ENCODE assay signal across 9 mouse cellular contexts in the genomic region with DNA sequence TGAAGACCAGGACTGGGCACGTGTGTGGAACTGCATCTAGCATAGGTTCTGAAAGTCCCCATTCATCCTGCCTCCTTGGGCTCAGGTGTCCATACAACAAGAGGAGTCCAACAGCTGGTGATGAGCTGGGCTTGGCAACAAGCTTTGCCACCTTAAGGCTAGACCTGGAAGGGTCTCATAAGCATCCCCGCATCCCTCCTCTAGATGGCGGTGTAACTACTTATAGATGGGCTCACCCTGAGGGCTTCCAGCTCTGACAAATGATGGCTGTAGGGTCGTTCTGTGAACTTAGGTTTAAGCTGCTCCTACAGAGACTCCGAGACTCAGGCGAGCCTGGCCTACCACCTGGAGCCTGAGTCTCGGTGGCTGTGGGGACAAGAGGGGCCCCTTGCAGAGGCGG. TPM values are rescaled to one million over a fixed set of nuclear protein-coding genes. Genes with fewer than 3 reads are reported as not detected.
DNase-seq lines count a peak whose midpoint lies in the region; ATAC-seq and TF ChIP-seq lines count a peak whose summit lies in the region.
"Had no signal": no experiment of that assay in that cellular context is flagged by ENCODE, and none has a peak within 500 bp of the region (broad histone marks: within the 10 kb centered on the region; RNA-seq: fewer than 3 reads in every experiment).

No protein-coding gene starts in this region.

- 22% methylated on average over 8 of the region's 8 CpGs for whole genome bisulfite sequencing in hindbrain, postnatal 0 days
- 32% methylated on average over 8 of the region's 8 CpGs for WGBS in hindbrain, embryonic 13.5 days
- WGBS in kidney, embryonic 16.5 days, result 32% methylated on average over 8 of the region's 8 CpGs

- no peaks in the 10 kb centered on the region for H3K79me2 ChIP-seq in MEL (ENCODE audit: control insufficient read depth, insufficient read depth, low read length, poor library complexity)

- H3K4me2 ChIP-seq in hindbrain, postnatal 0 days (ENCODE audit: low read depth, low read length), result no peak overlapping the region
- H3K4me2 ChIP-seq in hindbrain, embryonic 13.5 days, result no peak overlapping the region
- H3K4me2 ChIP-seq in kidney, embryonic 16.5 days (replicated peaks; ENCODE audit: low read depth, low read length), result no peak overlapping the region
- H3K4me2 ChIP-seq: neural tube, embryonic 12.5 days had no signal

- no peak overlapping the region for H3K9ac ChIP-seq in hindbrain, postnatal 0 days (replicated peaks; ENCODE audit: low read length)
- no peak overlapping the region for H3K9ac ChIP-seq in hindbrain, embryonic 13.5 days
- H3K9ac ChIP-seq in MEL (ENCODE audit: control insufficient read depth, low read depth, low read length, poor library complexity, severe bottlenecking), result no peak overlapping the region
- no peak overlapping the region for H3K9ac ChIP-seq in kidney, embryonic 16.5 days (replicated peaks; ENCODE audit: low read length)
- H3K9ac ChIP-seq: neural tube, embryonic 12.5 days had no signal

- H3K36me3 ChIP-seq in hindbrain, postnatal 0 days (ENCODE audit: insufficient read depth, low read length), result no peaks in the 10 kb centered on the region
- peaks cover 10% of the 10 kb centered on the region for H3K36me3 ChIP-seq in hindbrain, embryonic 13.5 days
- H3K36me3 ChIP-seq in MEL (ENCODE audit: control insufficient read depth in 1 of 2, insufficient read depth in 2 of 2, low read length in 2 of 2), result no peaks in the 10 kb centered on the region
- 0 out of 2 replicates have a peak, but pooled peaks cover 4% of the 10 kb centered on the region for H3K36me3 ChIP-seq in kidney, embryonic 16.5 days (ENCODE audit: insufficient read depth, low read length)

- TF ChIP-seq EP300 in MEL (IDR thresholded peaks at IDR 0.05; ENCODE audit: low read depth in 1 of 2, low read length in 2 of 2), result no peak

- no peaks in the 10 kb centered on the region for H3K9me3 ChIP-seq in hindbrain, postnatal 0 days (ENCODE audit: low read length)
- no peaks in the 10 kb centered on the region for H3K9me3 ChIP-seq in hindbrain, embryonic 13.5 days
- no peaks in the 10 kb centered on the region for H3K9me3 ChIP-seq in MEL (replicated peaks; ENCODE audit: insufficient read depth, low read length)
- H3K9me3 ChIP-seq in kidney, embryonic 16.5 days (ENCODE audit: low read length), result no peaks in the 10 kb centered on the region
- H3K9me3 ChIP-seq: neural tube, embryonic 12.5 days had no signal

- peak; percentile 66 for TF ChIP-seq CTCF in hindbrain, postnatal 0 days (IDR thresholded peaks at IDR 0.05; ENCODE audit: low read depth)
- TF ChIP-seq CTCF in MEL (IDR thresholded peaks at IDR 0.05 in 2 of 3, conservative IDR thresholded peaks at IDR 0.05 in 1 of 3; ENCODE audit: control insufficient read depth in 1 of 3, insufficient read depth in 1 of 3, low read depth in 2 of 3, low read length in 3 of 3, poor library complexity in 1 of 3, severe bottlenecking in 1 of 3), result peak; percentile 42 to 63 (median 49)

- peak; percentile 8; the same call in 1 of the 2 replicates for TF ChIP-seq RAD21 in MEL (IDR thresholded peaks at IDR 0.05; ENCODE audit: low read depth, low read length)

- no peaks in the 10 kb centered on the region for H3K27me3 ChIP-seq in hindbrain, postnatal 0 days (ENCODE audit: insufficient read depth, low read length)
- no peaks in the 10 kb centered on the region for H3K27me3 ChIP-seq in hindbrain, embryonic 13.5 days
- no peaks in the 10 kb centered on the region for H3K27me3 ChIP-seq in MEL (ENCODE audit: control insufficient read depth in 1 of 2, insufficient read depth in 2 of 2, low read length in 2 of 2)
- H3K27me3 ChIP-seq in kidney, embryonic 16.5 days (ENCODE audit: insufficient read depth, low read length), result no peaks in the 10 kb centered on the region
- H3K27me3 ChIP-seq: neural tube, embryonic 12.5 days had no signal

- no peak overlapping the region for H3K4me3 ChIP-seq in hindbrain, postnatal 0 days (ENCODE audit: low read length)
- no peak overlapping the region for H3K4me3 ChIP-seq in hindbrain, embryonic 13.5 days
- H3K4me3 ChIP-seq in MEL (ENCODE audit: control insufficient read depth in 1 of 2, insufficient read depth in 1 of 2, low read depth in 2 of 2, low read length in 2 of 2), result no peak overlapping the region
- no peak overlapping the region for H3K4me3 ChIP-seq in kidney, embryonic 16.5 days (ENCODE audit: low read length)
- H3K4me3 ChIP-seq: neural tube, embryonic 12.5 days had no signal

- ATAC-seq in hindbrain, postnatal 0 days, result peak; percentile 7; the same call in 1 of the 2 replicates
- ATAC-seq in hindbrain, embryonic 13.5 days (ENCODE audit: low FRiP score), result no peak
- no peak for ATAC-seq in kidney, embryonic 16.5 days (ENCODE audit: low FRiP score, low TSS enrichment)

- H3K4me1 ChIP-seq in hindbrain, postnatal 0 days (ENCODE audit: insufficient read depth, low read length), result no peaks in the 10 kb centered on the region
- H3K4me1 ChIP-seq in hindbrain, embryonic 13.5 days (replicated peaks), result peaks cover 19% of the 10 kb centered on the region
- H3K4me1 ChIP-seq in MEL (ENCODE audit: control insufficient read depth in 1 of 2, insufficient read depth in 2 of 2, low read length in 2 of 2), result no peaks in the 10 kb centered on the region
- peaks cover 7% of the 10 kb centered on the region; the same call in 1 of the 2 replicates for H3K4me1 ChIP-seq in kidney, embryonic 16.5 days (ENCODE audit: insufficient read depth, low read length)

- peak; percentile 73 for DNase-seq in hindbrain, postnatal 0 days (ENCODE audit: low spot score)
- DNase-seq in 416B (ENCODE audit: low read depth) (peak; percentile 67), MEL (ENCODE audit: low read depth, low spot score) (peak; percentile 36)
- peak; percentile 41 to 52 for DNase-seq in layer of hippocampus, postnatal 10 days (ENCODE audit: low spot score in 2 of 2)
- peak; percentile 69 for DNase-seq in thymus, postnatal 0 days (ENCODE audit: low spot score)
- DNase-seq in cerebellum, adult 9-10 months, result no peak

- TF ChIP-seq POLR2A in MEL (IDR thresholded peaks at IDR 0.05; ENCODE audit: control insufficient read depth in 1 of 2, insufficient read depth in 1 of 2, low read depth in 1 of 2, low read length in 2 of 2, poor library complexity in 1 of 2), result no peak

- H3K27ac ChIP-seq in hindbrain, postnatal 0 days, result no peak overlapping the region
- no peak overlapping the region for H3K27ac ChIP-seq in hindbrain, embryonic 13.5 days
- no peak overlapping the region for H3K27ac ChIP-seq in MEL (ENCODE audit: control insufficient read depth, low read depth, low read length)
- H3K27ac ChIP-seq in kidney, embryonic 16.5 days (ENCODE audit: low read length), result no peak overlapping the region
- H3K27ac ChIP-seq: neural tube, embryonic 12.5 days had no signal

TF ChIP-seq in MEL, 35 proteins besides CTCF, POLR2A, EP300 and RAD21:
- no peak for TF ChIP-seq USF2 (IDR thresholded peaks at IDR 0.05; ENCODE audit: borderline replicate concordance in 1 of 2, insufficient read depth in 1 of 2, low read depth in 1 of 2, low read length in 2 of 2)
- TF ChIP-seq MEF2A (IDR thresholded peaks at IDR 0.05; ENCODE audit: extremely low read depth, insufficient replicate concordance, low read depth, low read length, poor library complexity, severe bottlenecking), result no peak
- no peak for TF ChIP-seq NRF1 (IDR thresholded peaks at IDR 0.05; ENCODE audit: insufficient read depth, low read depth, low read length, poor library complexity, severe bottlenecking)
- peak; percentile 28; the same call in 1 of the 2 replicates for TF ChIP-seq SMC3 (IDR thresholded peaks at IDR 0.05; ENCODE audit: low read depth, low read length)

RNA-seq across cellular contexts. Expression of gene 1700010I14Rik, which starts 3.0 kb away (rescaled TPM):
- 0.84 and 2.3 TPM in 2 replicates for total RNA-seq in hindbrain, postnatal 0 days (2014; rRNA removed)
- 2.8 TPM in 2 replicates for polyA plus RNA-seq in hindbrain, postnatal 0 days (2015; fragmentation: Nextera tagmentation; extraction: Ambion mirVana)
- polyA plus RNA-seq in hindbrain, embryonic 13.5 days (2015; fragmentation: Nextera tagmentation; extraction: Ambion mirVana), result 2.5 and 3.3 TPM in 2 replicates
- 0.23 and 0.33 TPM in 2 replicates for total RNA-seq in MEL (2012; rRNA removed)
- polyA plus RNA-seq in MEL (2012; ENCODE audit: insufficient read depth in 1 of 2, insufficient read length in 2 of 2, low read depth in 1 of 2, low replicate concordance in 2 of 2, missing spikeins in 1 of 2), result 1 to 10 TPM in 1 of 2 experiments, not detected in 1; 2.2 TPM
- total RNA-seq in layer of hippocampus, postnatal 10 days (2021), result 1 to 10 TPM; 1.7 to 2.3 TPM
- polyA plus RNA-seq in thymus, postnatal 0 days (2015; fragmentation: Nextera tagmentation; extraction: Ambion mirVana), result 4.6 and 5.6 TPM in 2 replicates
- polyA plus RNA-seq in kidney, embryonic 16.5 days (2015; fragmentation: Nextera tagmentation; extraction: Ambion mirVana), result 2.3 and 2.6 TPM in 2 replicates
